Mouse (Mus musculus) heart, embryonic 14.5 days (tissue): ENCODE measurements at regions not wholly inside any gene's neighbourhood (a gene's known extent, or its start where the extent isn't known, plus 50 kb on each side); places are given as distances from the start of the nearest gene placed in this dataset.

Experiments used
- ATAC-seq: fragments of 200-750 bp; cut with Nextera tagmentation; 2 replicates; pipeline ENCODE4 v1.8.0; 2017; ENCODE audit warnings: low read depth, moderate TSS enrichment; ENCODE audit not compliant: insufficient number of reproducible peaks, insufficient read depth, low FRiP score
- H3K27ac ChIP-seq, 2 experiments: fragments of 200-500 bp in 1 of 2; fragments of 300-500 bp in 1 of 2; sonication (generic) in 1 of 2; replicated peaks in 1 of 2; 2 replicates each; pipeline ENCODE4 v1.5.1; 2012 to 2014; ENCODE audit warnings: low read depth in 2 of 2, low read length in 2 of 2, control low read depth in 1 of 2, mild to moderate bottlenecking in 1 of 2, mixed read lengths in 1 of 2; ENCODE audit not compliant: control insufficient read depth in 1 of 2, insufficient read depth in 1 of 2
- H3K27me3 ChIP-seq: fragments of 300-500 bp; sonication (generic); 2 replicates; pipeline ENCODE4 v1.6.1; 2014; ENCODE audit warnings: mild to moderate bottlenecking, low read length, control low read depth; ENCODE audit not compliant: control insufficient read depth, insufficient read depth
- H3K36me3 ChIP-seq: fragments of 300-500 bp; sonication (generic); 2 replicates; pipeline ENCODE4 v1.6.1; 2014; ENCODE audit warnings: mild to moderate bottlenecking, control low read depth, low read length, mixed read lengths; ENCODE audit not compliant: control insufficient read depth, insufficient read depth
- H3K4me1 ChIP-seq, 2 experiments: fragments of 200-500 bp in 1 of 2; fragments of 300-500 bp in 1 of 2; sonication (generic) in 1 of 2; 2 replicates each; pipeline ENCODE4 v1.6.1; 2012 to 2014; ENCODE audit warnings: low read length in 2 of 2, control low read depth in 1 of 2, mixed read lengths in 1 of 2; ENCODE audit not compliant: control insufficient read depth in 2 of 2, insufficient read depth in 2 of 2
- H3K4me2 ChIP-seq: fragments of 300-500 bp; sonication (generic); 2 replicates; pipeline ENCODE4 v1.6.1; 2014; ENCODE audit warnings: mild to moderate bottlenecking, low read length
- H3K4me3 ChIP-seq, 2 experiments: fragments of 200-500 bp in 1 of 2; fragments of 300-500 bp in 1 of 2; sonication (generic) in 1 of 2; 2 replicates each; pipeline ENCODE4 v1.5.1; 2012 to 2014; ENCODE audit warnings: low read length in 2 of 2, mild to moderate bottlenecking in 2 of 2, control low read depth in 1 of 2, low read depth in 1 of 2, moderate library complexity in 1 of 2; ENCODE audit not compliant: control insufficient read depth in 1 of 2, insufficient read depth in 1 of 2
- H3K9ac ChIP-seq: fragments of 300-500 bp; sonication (generic); 2 replicates; pipeline ENCODE4 v1.6.1; 2014; ENCODE audit warnings: mild to moderate bottlenecking, low read length
- H3K9me3 ChIP-seq: fragments of 300-500 bp; sonication (generic); 2 replicates; pipeline ENCODE4 v1.6.1; 2016; ENCODE audit warnings: low read length, control low read depth; ENCODE audit not compliant: control insufficient read depth
- WGBS: fragments of 180-500 bp; shearing (Covaris S2); extraction: QIAGEN DNeasy Blood & Tissue Kit; methylation state at CpG from one replicate; pipeline ENCODE4 v1.1.7; 2014; 5-methylcytosine and 5-hydroxymethylcytosine counted together

GRCm38 (mm10) chr3:50761766-50762165, 318.4 kb upstream of the Slc7a11 start:
- Histone ChIP-seq H3K27me3 (no peaks in the 10 kb centered on the region), H3K4me1 (no peaks in the 10 kb centered on the region), H3K36me3 (no peaks in the 10 kb centered on the region), H3K27ac (no peak overlapping the region), H3K4me2 (no peak overlapping the region), H3K4me3 (no peak overlapping the region), H3K9me3 (no peaks in the 10 kb centered on the region), H3K9ac (no peak overlapping the region)
- WGBS, result 0% methylated on average over 1 of the region's 1 CpGs
- no peak for ATAC-seq

GRCm38 (mm10) chr3:50758106-50758505, 314.7 kb upstream of the Slc7a11 start:
- ATAC-seq, result no peak
- WGBS, result 69% methylated on average over 1 of the region's 1 CpGs

GRCm38 (mm10) chr3:50737173-50737572, 293.8 kb upstream of the Slc7a11 start:
- no peak overlapping the region for H3K4me2 ChIP-seq
- H3K9ac ChIP-seq, result no peak overlapping the region
- ATAC-seq, result no peak
- no peak overlapping the region for H3K27ac ChIP-seq
- no peaks in the 10 kb centered on the region for H3K27me3 ChIP-seq
- no peak overlapping the region for H3K4me3 ChIP-seq
- H3K36me3 ChIP-seq, result no peaks in the 10 kb centered on the region
- 86% methylated on average over 1 of the region's 1 CpGs for WGBS
- H3K4me1 ChIP-seq, result no peaks in the 10 kb centered on the region
- no peaks in the 10 kb centered on the region for H3K9me3 ChIP-seq

More at GRCm38 (mm10) chr3:50758106-50758505, 314.7 kb upstream of the Slc7a11 start:
- Histone ChIP-seq H3K4me1 (no peaks in the 10 kb centered on the region), H3K27ac (no peak overlapping the region), H3K27me3 (no peaks in the 10 kb centered on the region), H3K4me3 (no peak overlapping the region), H3K9ac (no peak overlapping the region), H3K36me3 (no peaks in the 10 kb centered on the region), H3K9me3 (no peaks in the 10 kb centered on the region), H3K4me2 (no peak overlapping the region)

GRCm38 (mm10) chr3:50719035-50719434, 275.6 kb upstream of the Slc7a11 start:
- no peaks in the 10 kb centered on the region for H3K4me1 ChIP-seq
- H3K4me3 ChIP-seq, result no peak overlapping the region
- 84% methylated on average over 5 of the region's 5 CpGs for whole genome bisulfite sequencing
- H3K9me3 ChIP-seq, result no peaks in the 10 kb centered on the region
- no peak overlapping the region for H3K9ac ChIP-seq
- ATAC-seq, result no peak
- no peaks in the 10 kb centered on the region for H3K27me3 ChIP-seq
- H3K36me3 ChIP-seq, result no peaks in the 10 kb centered on the region
- no peak overlapping the region for H3K27ac ChIP-seq
- no peak overlapping the region for H3K4me2 ChIP-seq

GRCm38 (mm10) chr3:50713463-50713862, 270.0 kb upstream of the Slc7a11 start:
- no peak overlapping the region for H3K9ac ChIP-seq
- no peaks in the 10 kb centered on the region for H3K9me3 ChIP-seq
- H3K4me3 ChIP-seq, result no peak overlapping the region
- no peak for ATAC-seq
- peaks cover 0 to 3% of the 10 kb centered on the region in 2 experiments; a peak in 2 of 4 replicates for H3K4me1 ChIP-seq
- H3K27me3 ChIP-seq, result no peaks in the 10 kb centered on the region
- H3K4me2 ChIP-seq, result no peak overlapping the region
- H3K36me3 ChIP-seq, result no peaks in the 10 kb centered on the region
- H3K27ac ChIP-seq, result no peak overlapping the region
- 89% methylated on average over 6 of the region's 6 CpGs for WGBS

GRCm38 (mm10) chr3:50709415-50709989, 266.1 kb upstream of the Slc7a11 start:
- Histone ChIP-seq H3K9me3 (no peaks in the 10 kb centered on the region), H3K4me3 (no peak overlapping the region), H3K4me2 (peak overlapping the region; percentile 27; the same call in 1 of the 2 replicates), H3K36me3 (no peaks in the 10 kb centered on the region), H3K27me3 (no peaks in the 10 kb centered on the region), H3K4me1 (peaks cover 0 to 3% of the 10 kb centered on the region in 2 experiments; a peak in 2 of 4 replicates), H3K9ac (no peak overlapping the region), H3K27ac (no peak overlapping the region)
- 24% methylated on average over 12 of the region's 12 CpGs for WGBS
- no peak for ATAC-seq

- 50% methylated on average over 2 of the region's 2 CpGs for WGBS
- H3K9ac ChIP-seq, result no peak overlapping the region
- peaks cover 0 to 3% of the 10 kb centered on the region in 2 experiments; a peak in 2 of 4 replicates for H3K4me1 ChIP-seq
- no peak overlapping the region for H3K27ac ChIP-seq
- no peaks in the 10 kb centered on the region for H3K36me3 ChIP-seq
- no peak overlapping the region for H3K4me3 ChIP-seq
- no peaks in the 10 kb centered on the region for H3K9me3 ChIP-seq
- no peaks in the 10 kb centered on the region for H3K27me3 ChIP-seq
- no peak for ATAC-seq
- no peak overlapping the region for H3K4me2 ChIP-seq
Measured at GRCm38 (mm10) chr3:50706707-50707106, 263.3 kb upstream of the Slc7a11 start.
